Mouse (Mus musculus): ENCODE measurements around the gene Rab11fip5. TPM values are rescaled to one million over a fixed set of nuclear protein-coding genes. Genes with fewer than 3 reads are reported as not detected.
A peak's percentile ranks its signal among the peaks of the same experiment; 100 is the strongest.

Gene Rab11fip5
- polyA plus RNA-seq, 1 experiment from 2014 or later, result 12.2 TPM

DNA sequence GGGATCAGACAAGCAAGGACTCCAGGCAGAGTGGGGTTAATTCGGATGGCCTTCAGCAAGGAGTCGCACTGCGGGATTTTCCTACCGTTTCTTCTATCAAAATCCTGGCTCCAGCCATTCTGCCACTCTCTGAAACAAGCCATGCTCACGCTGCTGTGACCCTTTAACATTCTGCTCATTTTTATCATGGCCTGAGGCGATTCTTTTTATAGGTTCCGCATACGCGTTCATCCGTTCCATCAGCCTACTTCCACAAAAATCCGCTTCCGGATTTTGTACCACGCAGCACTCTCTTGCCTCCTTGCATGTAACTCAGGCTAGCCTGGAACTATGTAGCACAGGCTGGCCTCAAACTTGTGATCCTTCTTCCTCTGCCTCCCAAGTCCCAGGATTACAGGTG, 40.7 kb downstream of the Rab11fip5 start:
- H3K27me3 ChIP-seq (ENCODE audit: control insufficient read depth, insufficient read depth, low read depth, low read length), result no peaks in the 10 kb centered on the region
- 2% methylated on average over 13 of the region's 13 CpGs for WGBS
- peak; percentile 5 for ATAC-seq (ENCODE audit: low read depth)
- H3K4me3 ChIP-seq (ENCODE audit: low read length), result peak overlapping the region; percentile 60
- no peak overlapping the region for H3K27ac ChIP-seq (ENCODE audit: low read length)
- H3K9ac ChIP-seq (ENCODE audit: low read length), result peak overlapping the region; percentile 58
- no peaks in the 10 kb centered on the region for H3K36me3 ChIP-seq (ENCODE audit: control insufficient read depth, insufficient read depth, low read length)
- peaks cover 12% of the 10 kb centered on the region for H3K4me1 ChIP-seq (replicated peaks; ENCODE audit: control insufficient read depth, insufficient read depth, low read length)
- H3K9me3 ChIP-seq (ENCODE audit: control insufficient read depth, low read length), result no peaks in the 10 kb centered on the region
- peak overlapping the region; percentile 99 for H3K4me2 ChIP-seq (ENCODE audit: low read depth, low read length)

DNA sequence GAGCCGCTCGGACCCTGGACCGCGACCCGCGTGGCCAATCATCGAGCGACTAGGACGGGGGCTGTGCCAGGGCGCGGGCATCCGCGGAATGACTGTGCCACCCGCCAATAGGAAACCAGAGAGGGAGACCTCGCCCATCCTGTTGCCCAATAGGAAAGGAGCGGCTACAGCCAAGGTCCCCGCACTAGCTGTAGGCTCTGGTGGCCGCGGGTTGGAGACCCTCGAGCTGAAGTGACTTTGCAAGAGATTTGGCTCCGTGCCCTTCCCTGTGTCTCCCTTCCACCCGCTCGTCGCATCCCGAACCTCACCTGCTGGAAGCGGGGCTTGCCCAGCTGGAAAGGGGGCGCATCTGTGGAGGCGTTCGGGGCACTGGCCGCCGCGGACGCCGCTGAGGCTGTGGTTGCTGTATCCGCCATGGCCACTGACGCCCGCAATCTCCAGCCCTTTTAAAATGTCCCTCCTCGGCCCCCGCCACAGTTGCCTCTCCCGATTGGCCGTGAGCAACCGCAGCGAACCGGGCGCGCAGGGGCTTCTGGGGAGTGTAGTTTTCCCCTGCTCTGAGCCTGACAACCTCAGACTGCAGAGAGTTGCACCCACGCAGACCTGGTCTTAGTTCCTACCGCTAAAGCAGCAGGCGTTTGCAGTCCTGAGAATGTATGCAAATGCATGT, 41.3 kb downstream of the Rab11fip5 start, which contains the start of gene Sfxn5:
Gene Sfxn5 (minus strand): TSS at position 423 of the 670 bp plus-strand sequence.
- peak; percentile 99 for ATAC-seq (ENCODE audit: low read depth)
- no peaks in the 10 kb centered on the region for H3K27me3 ChIP-seq (ENCODE audit: control insufficient read depth, insufficient read depth, low read depth, low read length)
- H3K4me1 ChIP-seq (replicated peaks; ENCODE audit: control insufficient read depth, insufficient read depth, low read length), result peaks cover 12% of the 10 kb centered on the region
- H3K4me3 ChIP-seq (ENCODE audit: low read length), result peak within 1 kb of the TSS; percentile 60
- under 1% methylated on average over 49 of the region's 49 CpGs for WGBS
- H3K36me3 ChIP-seq (ENCODE audit: control insufficient read depth, insufficient read depth, low read length), result no peaks in the 10 kb centered on the region
- no peaks in the 10 kb centered on the region for H3K9me3 ChIP-seq (ENCODE audit: control insufficient read depth, low read length)
- H3K4me2 ChIP-seq (ENCODE audit: low read depth, low read length), result peak within 1 kb of the TSS; percentile 99
- H3K9ac ChIP-seq (ENCODE audit: low read length), result peak within 1 kb of the TSS; percentile 72
- H3K27ac ChIP-seq (ENCODE audit: low read length), result peak within 1 kb of the TSS; percentile 85

DNA sequence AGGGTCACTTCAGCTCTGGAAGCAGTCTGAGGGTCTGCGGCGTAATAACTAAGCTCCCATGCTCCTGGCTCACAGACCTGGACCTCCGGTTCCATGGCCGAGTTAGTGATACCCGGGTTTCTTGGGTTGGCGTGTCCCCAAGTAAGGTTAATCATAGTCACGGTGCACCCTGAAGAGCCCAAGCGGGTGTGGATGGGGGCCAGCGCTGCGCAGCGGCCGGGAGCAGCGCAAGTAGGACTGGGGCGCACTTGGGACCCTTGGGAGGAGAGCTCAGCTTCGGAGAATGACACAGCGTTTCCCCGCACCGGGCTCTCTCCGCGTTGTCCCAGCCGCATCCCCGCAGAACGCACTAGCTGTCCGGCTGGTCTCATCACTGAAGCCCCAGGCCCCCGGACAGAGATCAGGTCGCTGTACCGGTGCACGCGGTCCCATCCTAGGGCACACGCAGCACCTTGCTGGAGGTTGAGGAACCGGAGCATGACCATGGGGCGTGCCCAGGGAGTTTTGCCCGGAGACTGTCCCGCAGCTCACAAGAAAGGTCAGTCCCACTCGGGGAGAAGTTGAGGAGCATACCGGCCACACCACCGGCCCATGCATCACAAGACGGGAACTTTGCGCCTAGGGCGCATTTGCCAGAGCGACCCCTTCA, 42.0 kb downstream of the Rab11fip5 start:
- peak overlapping the region; percentile 99 for H3K4me2 ChIP-seq (ENCODE audit: low read depth, low read length)
- ATAC-seq (ENCODE audit: low read depth), result peak; percentile 39
- under 1% methylated on average over 41 of the region's 41 CpGs for WGBS

DNA sequence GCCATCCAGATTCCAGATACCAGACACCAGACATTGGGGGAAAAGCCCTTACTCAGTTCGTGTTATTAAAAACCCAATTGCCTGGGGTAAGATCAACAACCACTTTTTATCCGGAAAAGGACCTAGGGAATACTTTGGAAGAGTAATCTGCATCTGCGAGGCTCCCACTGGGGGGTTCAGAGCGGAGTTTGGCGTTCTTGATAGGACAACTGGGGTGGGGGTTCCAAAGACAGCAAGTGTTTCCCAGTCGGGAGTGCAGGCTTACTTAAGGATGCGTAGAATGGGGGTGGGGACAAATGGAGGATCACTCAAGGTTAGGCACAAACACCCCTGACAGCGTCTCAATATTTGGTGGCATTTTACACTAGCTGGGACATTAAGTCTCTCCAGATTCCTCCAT, 42.7 kb downstream of the Rab11fip5 start:
- Histone ChIP-seq H3K27ac (ENCODE audit: low read length) (no peak overlapping the region), H3K27me3 (ENCODE audit: control insufficient read depth, insufficient read depth, low read depth, low read length) (no peaks in the 10 kb centered on the region), H3K36me3 (ENCODE audit: control insufficient read depth, insufficient read depth, low read length) (no peaks in the 10 kb centered on the region), H3K4me3 (ENCODE audit: low read length) (peak overlapping the region; percentile 60), H3K4me2 (ENCODE audit: low read depth, low read length) (peak overlapping the region; percentile 99), H3K4me1 (replicated peaks; ENCODE audit: control insufficient read depth, insufficient read depth, low read length) (peaks cover 12% of the 10 kb centered on the region), H3K9me3 (ENCODE audit: control insufficient read depth, low read length) (no peaks in the 10 kb centered on the region), H3K9ac (ENCODE audit: low read length) (no peak overlapping the region; the same call in 1 of the 2 replicates)
- ATAC-seq (ENCODE audit: low read depth), result no peak
- WGBS, result 12% methylated on average over 8 of the region's 8 CpGs

More for the DNA sequence above, 42.0 kb downstream of the Rab11fip5 start:
- peak overlapping the region; percentile 60 for H3K4me3 ChIP-seq (ENCODE audit: low read length)
- H3K27me3 ChIP-seq (ENCODE audit: control insufficient read depth, insufficient read depth, low read depth, low read length), result no peaks in the 10 kb centered on the region
- no peaks in the 10 kb centered on the region for H3K36me3 ChIP-seq (ENCODE audit: control insufficient read depth, insufficient read depth, low read length)
- H3K9me3 ChIP-seq (ENCODE audit: control insufficient read depth, low read length), result no peaks in the 10 kb centered on the region
- H3K27ac ChIP-seq (ENCODE audit: low read length), result peak overlapping the region; percentile 27; the same call in 1 of the 2 replicates
- H3K9ac ChIP-seq (ENCODE audit: low read length), result peak overlapping the region; percentile 72
- peaks cover 12% of the 10 kb centered on the region for H3K4me1 ChIP-seq (replicated peaks; ENCODE audit: control insufficient read depth, insufficient read depth, low read length)

DNA sequence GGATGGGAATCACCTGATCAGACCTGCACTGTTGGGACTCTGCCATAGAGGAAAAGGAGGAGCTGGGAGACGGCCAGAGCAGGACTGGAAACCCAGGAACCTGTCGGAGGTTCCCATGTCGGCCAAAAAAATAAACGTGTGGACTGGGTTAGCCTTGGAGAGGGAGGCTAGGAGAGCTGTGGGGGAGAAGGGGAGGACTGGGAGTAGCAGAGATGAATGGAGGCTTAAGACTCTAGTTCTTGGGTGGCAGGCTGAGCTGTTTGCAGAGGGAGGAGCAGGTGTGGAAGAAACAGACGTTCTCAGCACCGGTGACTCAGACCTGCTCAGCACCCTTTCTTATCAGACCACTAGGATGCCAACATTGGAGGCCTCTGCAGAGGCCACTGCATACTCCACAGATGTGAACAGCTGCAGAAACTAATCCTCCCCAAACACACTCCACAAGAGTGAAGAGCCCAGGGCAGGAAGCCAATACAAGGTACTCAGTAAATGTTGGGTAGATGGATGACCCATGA, 43.2 kb downstream of the Rab11fip5 start:
- H3K9ac ChIP-seq (ENCODE audit: low read length), result no peak overlapping the region
- no peak overlapping the region for H3K4me3 ChIP-seq (ENCODE audit: low read length)
- H3K9me3 ChIP-seq (ENCODE audit: control insufficient read depth, low read length), result no peaks in the 10 kb centered on the region
- 25% methylated on average over 6 of the region's 6 CpGs for WGBS
- H3K27ac ChIP-seq (ENCODE audit: low read length), result no peak overlapping the region
- H3K4me1 ChIP-seq (replicated peaks; ENCODE audit: control insufficient read depth, insufficient read depth, low read length), result peaks cover 12% of the 10 kb centered on the region
- H3K4me2 ChIP-seq (ENCODE audit: low read depth, low read length), result no peak overlapping the region
- H3K36me3 ChIP-seq (ENCODE audit: control insufficient read depth, insufficient read depth, low read length), result no peaks in the 10 kb centered on the region
- no peaks in the 10 kb centered on the region for H3K27me3 ChIP-seq (ENCODE audit: control insufficient read depth, insufficient read depth, low read depth, low read length)
- ATAC-seq (ENCODE audit: low read depth), result no peak

DNA sequence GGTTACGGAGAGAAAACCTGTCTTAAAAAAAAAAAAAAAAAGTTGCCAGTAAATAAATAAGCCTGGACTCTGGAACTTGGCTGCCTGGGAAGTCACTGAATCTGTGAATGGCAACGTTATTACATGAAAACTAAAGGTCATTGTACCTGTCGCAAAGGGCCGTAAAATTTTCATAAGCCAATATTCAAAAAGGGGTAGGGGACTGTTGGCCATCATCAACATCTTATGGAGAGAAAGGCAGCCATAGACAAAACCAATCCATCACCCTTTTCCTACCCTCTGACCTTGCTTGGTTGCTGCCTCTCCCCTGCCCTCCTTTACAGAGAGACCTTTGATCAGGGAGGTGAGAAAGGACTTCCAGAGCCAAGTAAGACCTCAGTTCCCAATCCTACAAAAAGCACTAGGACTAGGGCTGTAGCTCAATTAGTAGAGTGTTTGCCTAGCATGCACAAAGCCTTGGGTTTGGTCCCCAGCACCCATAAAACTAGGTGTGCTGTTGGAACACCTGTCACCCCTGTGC, 44.7 kb downstream of the Rab11fip5 start:
- H3K4me1 ChIP-seq (replicated peaks; ENCODE audit: control insufficient read depth, insufficient read depth, low read length), result peaks cover 12% of the 10 kb centered on the region
- 90% methylated on average over 4 of the region's 4 CpGs for WGBS
- H3K36me3 ChIP-seq (ENCODE audit: control insufficient read depth, insufficient read depth, low read length), result no peaks in the 10 kb centered on the region
- H3K4me2 ChIP-seq (ENCODE audit: low read depth, low read length), result no peak overlapping the region
- H3K27me3 ChIP-seq (ENCODE audit: control insufficient read depth, insufficient read depth, low read depth, low read length), result no peaks in the 10 kb centered on the region
- no peaks in the 10 kb centered on the region for H3K9me3 ChIP-seq (ENCODE audit: control insufficient read depth, low read length)
- no peak overlapping the region for H3K4me3 ChIP-seq (ENCODE audit: low read length)
- ATAC-seq (ENCODE audit: low read depth), result no peak
- H3K27ac ChIP-seq (ENCODE audit: low read length), result no peak overlapping the region
- H3K9ac ChIP-seq (ENCODE audit: low read length), result no peak overlapping the region

DNA sequence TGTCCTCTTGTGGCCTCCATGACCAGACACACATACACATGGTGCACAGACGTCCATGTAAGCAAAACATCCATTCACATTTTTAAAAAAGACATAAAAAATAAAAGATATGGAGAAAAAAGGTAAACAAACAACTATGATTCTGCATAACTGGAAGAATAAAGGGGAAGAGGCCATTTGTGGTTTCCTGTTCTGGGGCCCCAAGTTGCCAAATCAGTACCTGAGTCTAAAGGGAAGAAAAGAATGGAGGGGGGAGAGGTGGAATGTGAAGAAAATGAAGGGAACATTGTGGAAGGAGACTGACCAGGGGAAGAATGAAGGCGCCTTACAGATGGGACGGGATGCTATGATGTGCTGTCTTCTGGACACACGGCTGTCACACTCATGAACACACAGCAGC, 47.9 kb downstream of the Rab11fip5 start:
- H3K4me3 ChIP-seq (ENCODE audit: low read length), result no peak overlapping the region
- H3K9me3 ChIP-seq (ENCODE audit: control insufficient read depth, low read length), result no peaks in the 10 kb centered on the region
- no peak for ATAC-seq (ENCODE audit: low read depth)
- no peak overlapping the region for H3K4me2 ChIP-seq (ENCODE audit: low read depth, low read length)
- H3K36me3 ChIP-seq (ENCODE audit: control insufficient read depth, insufficient read depth, low read length), result no peaks in the 10 kb centered on the region
- no peak overlapping the region for H3K9ac ChIP-seq (ENCODE audit: low read length)
- no peak overlapping the region for H3K27ac ChIP-seq (ENCODE audit: low read length)
- H3K27me3 ChIP-seq (ENCODE audit: control insufficient read depth, insufficient read depth, low read depth, low read length), result no peaks in the 10 kb centered on the region
- 72% methylated on average over 4 of the region's 4 CpGs for WGBS
- H3K4me1 ChIP-seq (replicated peaks; ENCODE audit: control insufficient read depth, insufficient read depth, low read length), result peaks cover 5% of the 10 kb centered on the region

DNA sequence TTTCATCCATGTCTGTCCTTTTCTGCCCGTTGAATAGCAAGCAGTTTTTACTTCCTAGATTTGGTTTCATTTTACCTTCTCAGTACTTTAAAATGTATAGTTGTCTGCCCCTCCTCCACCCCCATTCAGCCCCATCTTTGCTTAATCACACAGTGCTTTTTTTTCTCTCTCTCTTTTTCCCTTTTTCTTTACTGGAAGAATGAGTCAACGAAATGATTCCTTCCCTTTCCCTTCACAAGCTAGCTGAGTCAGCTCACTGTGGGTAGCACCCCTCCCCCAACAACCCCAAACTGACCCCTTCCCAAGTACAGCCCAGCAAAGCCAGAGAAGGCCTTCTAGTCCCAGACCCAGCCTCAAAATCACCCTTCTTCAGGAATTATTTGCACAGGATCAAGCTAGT, 49.3 kb downstream of the Rab11fip5 start:
- Histone ChIP-seq H3K9me3 (ENCODE audit: control insufficient read depth, low read length) (no peaks in the 10 kb centered on the region), H3K4me1 (replicated peaks; ENCODE audit: control insufficient read depth, insufficient read depth, low read length) (no peaks in the 10 kb centered on the region), H3K9ac (ENCODE audit: low read length) (no peak overlapping the region), H3K36me3 (ENCODE audit: control insufficient read depth, insufficient read depth, low read length) (no peaks in the 10 kb centered on the region), H3K4me3 (ENCODE audit: low read length) (no peak overlapping the region), H3K27me3 (ENCODE audit: control insufficient read depth, insufficient read depth, low read depth, low read length) (no peaks in the 10 kb centered on the region), H3K4me2 (ENCODE audit: low read depth, low read length) (no peak overlapping the region), H3K27ac (ENCODE audit: low read length) (no peak overlapping the region)
- 20% methylated on average over 2 of the region's 2 CpGs for WGBS
- ATAC-seq (ENCODE audit: low read depth), result no peak

DNA sequence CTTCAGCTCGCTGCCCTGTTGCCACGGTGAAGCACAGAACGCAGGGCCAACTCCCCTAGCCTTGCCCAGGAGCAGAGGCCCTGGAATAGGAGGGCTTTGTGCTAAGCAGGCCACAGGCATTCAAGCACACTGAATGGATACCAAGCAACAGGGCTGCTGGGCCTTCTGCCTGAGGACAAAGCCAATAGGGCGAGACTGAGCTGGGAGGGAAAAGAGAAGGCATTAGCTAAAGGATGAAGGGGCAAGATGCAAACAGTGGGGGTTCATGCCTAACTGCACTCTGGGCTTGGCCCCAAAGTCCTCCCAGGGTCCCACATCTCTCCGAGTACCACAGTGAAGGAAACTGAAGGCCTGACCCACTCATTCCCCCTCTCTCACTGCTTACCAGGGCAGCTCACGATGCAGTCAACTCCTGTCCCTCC, 54.0 kb downstream of the Rab11fip5 start:
- Histone ChIP-seq H3K4me1 (replicated peaks; ENCODE audit: control insufficient read depth, insufficient read depth, low read length) (no peaks in the 10 kb centered on the region), H3K27ac (ENCODE audit: low read length) (no peak overlapping the region), H3K4me2 (ENCODE audit: low read depth, low read length) (no peak overlapping the region), H3K36me3 (ENCODE audit: control insufficient read depth, insufficient read depth, low read length) (no peaks in the 10 kb centered on the region), H3K9me3 (ENCODE audit: control insufficient read depth, low read length) (no peaks in the 10 kb centered on the region), H3K4me3 (ENCODE audit: low read length) (no peak overlapping the region), H3K27me3 (ENCODE audit: control insufficient read depth, insufficient read depth, low read depth, low read length) (no peaks in the 10 kb centered on the region), H3K9ac (ENCODE audit: low read length) (no peak overlapping the region)
- no peak for ATAC-seq (ENCODE audit: low read depth)
- WGBS, result 80% methylated on average over 6 of the region's 6 CpGs
